Mouse (Mus musculus) erythroblast, embryonic 14.5 days (primary cell): ENCODE measurements around the gene Zkscan8. TPM values are rescaled to one million over a fixed set of nuclear protein-coding genes. Genes with fewer than 3 reads are reported as not detected.
"Not testable (repeated sequence)": the region's sequence is repeated elsewhere in the genome, so short reads cannot be mapped to it uniquely, and the experiment has no call there.

Source experiments
- H3K27me3 ChIP-seq: 2 replicates; pipeline ENCODE4 v1.6.1; 2012; ENCODE audit warnings: inconsistent platforms; ENCODE audit not compliant: control insufficient read depth
- H3K36me3 ChIP-seq: 2 replicates; pipeline ENCODE4 v1.6.1; 2012; ENCODE audit warnings: mild to moderate bottlenecking, inconsistent platforms; ENCODE audit not compliant: control insufficient read depth
- H3K4me1 ChIP-seq: 2 replicates; pipeline ENCODE4 v1.6.1; 2012; ENCODE audit warnings: inconsistent platforms; ENCODE audit not compliant: control insufficient read depth
- H3K4me3 ChIP-seq: replicated peaks from 2 replicates; pipeline ENCODE3; 2012; ENCODE audit warnings: moderate library complexity, mild to moderate bottlenecking, inconsistent platforms
- H3K9me3 ChIP-seq: 2 replicates; pipeline ENCODE4 v1.6.1; 2012; ENCODE audit warnings: low read length, inconsistent platforms, mixed read lengths; ENCODE audit not compliant: control insufficient read depth
- GATA1 ChIP-seq: IDR thresholded peaks from 2 replicates; pipeline ENCODE4 v1.6.1; 2012; ENCODE audit warnings: low read length, inconsistent platforms, mixed read lengths
- TAL1 ChIP-seq: IDR thresholded peaks from 3 replicates; pipeline ENCODE4 v1.6.1; 2012; ENCODE audit warnings: low read length, inconsistent platforms, mixed read lengths
- polyA plus RNA-seq: library from polyadenylated mRNA; stranded (reverse); fragments of >175 nt; gene quantifications from 2 replicates; pipeline ENCODE4 v1.2.3, GENCODE M21; 2012

The Zkscan8 gene
- polyA plus RNA-seq, 1 experiment, result 0.14 TPM

GRCm38 (mm10) chr13:21495080-21495479 is 35.8 kb downstream of the Zkscan8 start, which contains the start of gene AK157302:
AK157302 (plus strand) TSS chr13:21495223.
- Histone ChIP-seq H3K4me3 (no peak within 1 kb of the TSS), H3K36me3 (no peaks in the 10 kb centered on the region), H3K27me3 (peaks cover 2% of the 10 kb centered on the region; the same call in 1 of the 2 replicates), H3K9me3 (no peaks in the 10 kb centered on the region), H3K4me1 (no peaks in the 10 kb centered on the region)
- TF ChIP-seq TAL1 (no peak), GATA1 (no peak)

DNA sequence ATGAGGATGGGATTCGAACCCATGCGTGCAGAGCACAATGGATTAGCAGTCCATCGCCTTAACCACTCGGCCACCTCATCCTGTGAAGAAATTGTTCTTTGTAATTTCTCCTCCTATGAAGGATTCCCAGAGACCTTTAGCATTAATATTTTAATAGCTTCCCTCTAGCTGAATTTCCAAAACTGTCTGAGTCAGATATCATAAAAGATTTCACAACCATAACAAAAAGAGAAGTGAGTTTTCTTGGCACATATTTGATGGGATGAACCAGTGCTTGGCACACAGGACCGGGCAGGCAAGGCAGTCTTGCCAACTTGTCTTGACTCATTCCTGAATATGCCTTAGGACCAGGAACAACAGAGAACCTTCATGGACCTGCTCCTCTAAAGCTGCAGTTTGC is 38.1 kb downstream of the Zkscan8 start:
- Histone ChIP-seq H3K27me3 (no peaks in the 10 kb centered on the region), H3K4me3 (no peak overlapping the region), H3K9me3 (no peaks in the 10 kb centered on the region), H3K36me3 (no peaks in the 10 kb centered on the region), H3K4me1 (no peaks in the 10 kb centered on the region)
- TF ChIP-seq TAL1 (no peak), GATA1 (no peak)

DNA sequence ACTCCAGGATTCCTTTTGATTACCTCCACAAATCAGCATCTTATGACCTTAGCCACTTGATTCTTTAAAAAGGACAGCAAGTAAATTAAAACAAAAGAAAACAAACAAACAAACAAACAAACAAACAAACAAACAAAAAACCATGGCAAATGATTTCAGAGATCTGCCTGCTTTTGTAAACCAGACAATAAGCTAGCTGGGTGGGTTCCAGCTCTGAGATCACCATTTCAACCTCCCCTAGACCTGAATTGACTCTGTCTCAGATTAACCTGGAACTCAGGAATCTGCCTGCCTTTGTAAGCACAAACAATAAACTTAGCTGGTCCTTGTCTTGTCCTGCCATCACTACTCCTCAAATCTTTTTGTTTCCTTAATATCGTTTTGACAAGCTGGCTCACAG is 44.0 kb downstream of the Zkscan8 start:
- Histone ChIP-seq H3K4me1 (no peaks in the 10 kb centered on the region), H3K36me3 (no peaks in the 10 kb centered on the region), H3K9me3 (0 out of 2 replicates have a peak, but pooled peaks cover 2% of the 10 kb centered on the region), H3K4me3 (no peak overlapping the region), H3K27me3 (no peaks in the 10 kb centered on the region)
- no peak for TF ChIP-seq TAL1
- no peak for TF ChIP-seq GATA1

GRCm38 (mm10) chr13:21478759-21479670 is 51.9 kb downstream of the Zkscan8 start, which contains the start of the genes Zkscan4 and Gm10065:
Zkscan4 (plus strand) TSS chr13:21478907.
Gm10065 (minus strand) TSS chr13:21479441.
- H3K4me1 ChIP-seq, H3K36me3 ChIP-seq, H3K27me3 ChIP-seq, H3K9me3 ChIP-seq: not testable (repeated sequence)
- peak within 1 kb of the TSS; percentile 62 for H3K4me3 ChIP-seq

- H3K4me1 ChIP-seq, result peaks cover 60% of the 10 kb centered on the region
- no peaks in the 10 kb centered on the region; the same call in 1 of the 2 replicates for H3K27me3 ChIP-seq
- H3K9me3 ChIP-seq, result no peaks in the 10 kb centered on the region
- peak overlapping the region; percentile 40 for H3K4me3 ChIP-seq
- peak; percentile 25; the same call in 1 of the 2 replicates for TF ChIP-seq GATA1
- TF ChIP-seq TAL1, result 0 out of 3 replicates have a peak, but pooled peaks have one; percentile 14
- H3K36me3 ChIP-seq, result no peaks in the 10 kb centered on the region
Observed at GRCm38 (mm10) chr13:21472427-21472826, 58.5 kb downstream of the Zkscan8 start.

DNA sequence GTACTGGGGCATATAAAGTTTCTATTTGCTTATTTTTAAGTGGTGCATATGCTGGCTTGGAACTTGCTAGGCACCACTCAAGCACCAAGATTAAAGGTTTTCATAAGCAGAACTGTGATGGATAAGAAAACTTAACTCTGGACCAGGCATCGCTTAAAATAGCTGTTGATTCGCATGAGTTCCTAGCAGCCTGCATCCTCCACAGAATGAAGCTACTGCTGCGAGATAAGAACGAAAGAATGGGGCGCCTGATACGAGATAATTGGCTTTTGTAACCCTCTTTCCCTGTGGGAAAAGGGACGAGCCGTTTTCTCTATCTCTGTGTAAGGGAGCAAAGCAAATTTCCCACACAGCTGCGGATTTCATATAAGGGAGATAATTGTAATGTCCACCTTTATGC is 61.8 kb downstream of the Zkscan8 start:
- Histone ChIP-seq H3K36me3 (no peaks in the 10 kb centered on the region), H3K4me3 (peak overlapping the region; percentile 22)

DNA sequence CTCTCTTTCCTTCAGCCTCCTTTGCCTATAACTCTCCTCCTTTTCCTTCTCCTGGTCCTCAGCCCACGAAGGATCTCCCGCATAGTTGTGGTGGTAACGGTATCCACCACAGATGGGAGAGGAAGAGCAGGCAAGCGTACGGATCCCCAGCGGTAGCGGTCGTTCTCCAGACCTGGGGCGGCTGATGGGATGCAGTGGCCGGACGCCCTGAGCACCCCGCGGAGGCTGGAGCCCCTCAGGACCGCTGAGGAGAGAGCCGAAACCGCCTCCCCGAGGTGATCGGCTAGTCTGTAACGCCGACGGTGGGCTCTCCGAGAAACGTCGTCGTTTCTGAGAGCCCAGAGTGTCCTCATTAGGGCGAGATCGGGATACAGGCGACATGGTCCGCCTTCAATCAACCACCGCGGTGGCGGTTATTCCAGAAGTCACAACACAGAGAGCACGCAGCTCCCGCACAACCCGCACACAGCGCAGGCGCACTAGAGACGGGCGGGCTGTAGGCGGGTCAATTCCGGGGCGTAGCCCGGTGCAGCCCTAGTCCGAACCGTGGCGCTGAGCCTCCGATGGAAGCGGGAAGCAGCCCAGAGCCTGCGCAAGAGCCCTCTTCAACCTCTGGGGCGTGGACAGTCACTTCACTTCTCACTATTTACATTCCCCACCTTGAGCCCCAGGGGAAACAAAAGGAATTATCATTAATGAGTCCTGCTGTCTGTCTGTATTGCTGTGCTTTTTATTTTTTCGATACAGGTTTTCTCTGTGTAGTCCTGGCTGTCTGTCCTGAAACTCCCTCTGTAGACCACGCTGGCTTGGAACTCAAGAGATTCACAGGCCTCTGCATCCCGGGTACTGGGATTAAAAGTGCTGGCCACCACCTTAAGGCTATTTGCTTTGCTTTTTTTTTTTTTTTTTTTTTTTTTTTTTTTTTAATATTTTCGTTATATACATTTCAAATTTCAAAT is 62.6 kb downstream of the Zkscan8 start, which contains the start of gene Nkapl:
TSS of gene Nkapl (minus strand) at position 449 of the 959 bp plus-strand sequence.
- H3K36me3 ChIP-seq, result no peaks in the 10 kb centered on the region
- H3K27me3 ChIP-seq, result peaks cover 3% of the 10 kb centered on the region; the same call in 1 of the 2 replicates
- peaks cover 61% of the 10 kb centered on the region for H3K4me1 ChIP-seq
- TF ChIP-seq TAL1 (no peak), GATA1 (no peak)
- peak within 1 kb of the TSS; percentile 92 for H3K4me3 ChIP-seq
- H3K9me3 ChIP-seq, result no peaks in the 10 kb centered on the region

More for the DNA sequence above, 61.8 kb downstream of the Zkscan8 start:
- peaks cover 3% of the 10 kb centered on the region; the same call in 1 of the 2 replicates for H3K27me3 ChIP-seq
- TF ChIP-seq GATA1, result no peak; the same call in 1 of the 2 replicates
- no peak for TF ChIP-seq TAL1
- H3K9me3 ChIP-seq, result no peaks in the 10 kb centered on the region
- H3K4me1 ChIP-seq, result peaks cover 64% of the 10 kb centered on the region

DNA sequence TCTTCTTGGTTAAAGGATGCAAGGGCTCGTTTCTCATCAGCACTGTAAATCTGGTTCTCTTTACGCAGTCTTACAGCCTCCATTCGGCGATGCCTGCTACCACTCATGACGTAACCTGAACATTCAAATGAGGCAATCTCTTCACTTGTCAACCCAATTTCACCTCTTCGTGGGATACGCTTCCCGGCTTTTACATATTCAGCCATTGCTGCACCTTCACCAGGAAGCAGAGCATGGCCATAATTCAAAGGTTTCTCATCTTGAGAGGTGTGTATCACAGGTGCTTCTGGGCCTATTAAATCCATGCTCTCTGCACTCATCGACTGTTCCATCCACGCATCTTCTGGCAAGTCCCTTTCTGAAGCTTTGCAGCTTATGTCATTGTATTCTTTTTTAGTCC is 63.6 kb downstream of the Zkscan8 start:
- no peaks in the 10 kb centered on the region for H3K9me3 ChIP-seq
- TF ChIP-seq TAL1 (no peak), GATA1 (no peak)
- H3K4me1 ChIP-seq, result peaks cover 55% of the 10 kb centered on the region

More for the DNA sequence above, 63.6 kb downstream of the Zkscan8 start:
- Histone ChIP-seq H3K27me3 (peaks cover 3% of the 10 kb centered on the region; the same call in 1 of the 2 replicates), H3K4me3 (peak overlapping the region; percentile 92), H3K36me3 (no peaks in the 10 kb centered on the region)

Other genes starting within 250 kb of the Zkscan8 start
- gene Gpx5, start 238.4 kb downstream of the Zkscan8 start, polyA plus RNA-seq, result not detected in 2 replicates
- not detected in 2 replicates for gene Gpx6, start 219.0 kb downstream of the Zkscan8 start, polyA plus RNA-seq
- gene Olfr1367, start 184.2 kb downstream of the Zkscan8 start, polyA plus RNA-seq, result not detected in 2 replicates
- gene Zscan12, start 168.3 kb downstream of the Zkscan8 start, polyA plus RNA-seq, result 0.04 and 0.09 TPM in 2 replicates
- 0.69 and 0.93 TPM in 2 replicates for gene Zkscan3, start 128.4 kb downstream of the Zkscan8 start, polyA plus RNA-seq
- gene Pgbd1, start 90.1 kb downstream of the Zkscan8 start, polyA plus RNA-seq, result 0.04 and 0.05 TPM in 2 replicates
- gene Zscan26, start 77.4 kb downstream of the Zkscan8 start, polyA plus RNA-seq, result 0.08 and 0.09 TPM in 2 replicates
- gene Nkapl, start 62.6 kb downstream of the Zkscan8 start, polyA plus RNA-seq, result 0.37 and 0.41 TPM in 2 replicates
- 0.01 TPM in 1 of 2 replicates, not detected in the other for gene Zkscan4, start 52.2 kb downstream of the Zkscan8 start, polyA plus RNA-seq
- gene Gm10065, start 51.7 kb downstream of the Zkscan8 start, polyA plus RNA-seq, result not detected in 2 replicates
- 0.05 and 0.06 TPM in 2 replicates for gene AK157302, start 35.9 kb downstream of the Zkscan8 start, polyA plus RNA-seq
- 3.7 and 5.8 TPM in 2 replicates for gene Gm11273, start 29.7 kb downstream of the Zkscan8 start, polyA plus RNA-seq
- gene Olfr1366, start 11.7 kb upstream of the Zkscan8 start, polyA plus RNA-seq, result not detected in 2 replicates
- not detected in 2 replicates for gene Olfr1535, start 28.8 kb upstream of the Zkscan8 start, polyA plus RNA-seq
- gene Olfr1364, start 50.6 kb upstream of the Zkscan8 start, polyA plus RNA-seq, result not detected in 2 replicates
- gene Olfr1362, start 82.9 kb upstream of the Zkscan8 start, polyA plus RNA-seq, result not detected in 2 replicates
- 0.04 TPM in 1 of 2 replicates, not detected in the other for gene Olfr11, start 111.4 kb upstream of the Zkscan8 start, polyA plus RNA-seq
- gene Olfr1361, start 132.3 kb upstream of the Zkscan8 start, polyA plus RNA-seq, result not detected in 2 replicates
- gene Olfr1360, start 146.3 kb upstream of the Zkscan8 start, polyA plus RNA-seq, result not detected in 2 replicates
- gene Olfr1359, start 167.0 kb upstream of the Zkscan8 start, polyA plus RNA-seq, result not detected in 2 replicates
- gene Hist1h2bl, start 185.0 kb upstream of the Zkscan8 start, polyA plus RNA-seq, result 2.0 and 7.9 TPM in 2 replicates
- gene Hist1h2ai, start 185.3 kb upstream of the Zkscan8 start, polyA plus RNA-seq, result 28.0 and 37.9 TPM in 2 replicates
- 27.8 and 67.4 TPM in 2 replicates for gene Hist1h3h, start 186.5 kb upstream of the Zkscan8 start, polyA plus RNA-seq
- gene Hist1h2bm, start 190.9 kb upstream of the Zkscan8 start, polyA plus RNA-seq, result 1.8 and 3.9 TPM in 2 replicates
- 1.3 and 2.7 TPM in 2 replicates for gene Hist1h4j, start 203.9 kb upstream of the Zkscan8 start, polyA plus RNA-seq
- 23.3 and 64.1 TPM in 2 replicates for gene Hist1h4k, start 219.4 kb upstream of the Zkscan8 start, polyA plus RNA-seq
- 57.8 and 123 TPM in 2 replicates for gene Hist1h2ak, start 222.7 kb upstream of the Zkscan8 start, polyA plus RNA-seq
- gene Hist1h2bn, start 223.0 kb upstream of the Zkscan8 start, polyA plus RNA-seq, result 2.7 and 5.2 TPM in 2 replicates
- 2.6 and 5.0 TPM in 2 replicates for gene Hist1h1b, start 249.5 kb upstream of the Zkscan8 start, polyA plus RNA-seq